Mouse (Mus musculus) hindbrain, embryonic 13.5 days (tissue): Measurements from ENCODE around the gene Sh3rf1. TPM values are rescaled to one million over a fixed set of nuclear protein-coding genes. Genes with fewer than 3 reads are reported as not detected.
A peak's percentile ranks its signal among the peaks of the same experiment; 100 is the strongest.

ENCODE experiments used
- ATAC-seq: fragments of 200-750 bp; cut with Nextera tagmentation; 2 replicates; pipeline ENCODE4 v1.8.0; 2017; ENCODE audit warnings: moderate TSS enrichment; ENCODE audit not compliant: low FRiP score
- H3K27ac ChIP-seq: fragments of 300-500 bp; sonication (generic); 2 replicates; pipeline ENCODE4 v1.5.1; 2015; ENCODE audit warnings: inconsistent platforms, mild to moderate bottlenecking, moderate library complexity
- H3K27me3 ChIP-seq: fragments of 300-500 bp; sonication (generic); 2 replicates; pipeline ENCODE4 v1.6.1; 2015; ENCODE audit warnings: mild to moderate bottlenecking, inconsistent platforms
- H3K36me3 ChIP-seq: fragments of 300-500 bp; sonication (generic); 2 replicates; pipeline ENCODE4 v1.6.1; 2015; ENCODE audit warnings: mild to moderate bottlenecking, inconsistent platforms
- H3K4me1 ChIP-seq: fragments of 300-500 bp; sonication (generic); replicated peaks from 2 replicates; pipeline ENCODE4 v1.6.1; 2015; ENCODE audit warnings: inconsistent platforms
- H3K4me2 ChIP-seq: fragments of 300-500 bp; sonication (generic); 2 replicates; pipeline ENCODE4 v1.6.1; 2015; ENCODE audit warnings: inconsistent platforms, mild to moderate bottlenecking, moderate library complexity
- H3K4me3 ChIP-seq: fragments of 300-500 bp; sonication (generic); 2 replicates; pipeline ENCODE4 v1.5.1; 2015; ENCODE audit warnings: mild to moderate bottlenecking, inconsistent platforms
- H3K9ac ChIP-seq: fragments of 300-500 bp; sonication (generic); 2 replicates; pipeline ENCODE4 v1.6.1; 2015; ENCODE audit warnings: mild to moderate bottlenecking, inconsistent platforms
- H3K9me3 ChIP-seq: fragments of 300-500 bp; sonication (generic); 2 replicates; pipeline ENCODE4 v1.6.1; 2016; ENCODE audit warnings: inconsistent platforms
- WGBS: fragments of 180-500 bp; shearing (Covaris S2); methylation state at CpG from one replicate; pipeline ENCODE4 v1.1.7; 2015; 5-methylcytosine and 5-hydroxymethylcytosine counted together
- polyA plus RNA-seq: library from polyadenylated mRNA; unstranded; fragments of >200 nt; fragmentation: Nextera tagmentation; extraction: Ambion mirVana; gene quantifications from 2 replicates; pipeline ENCODE4 v1.2.1, GENCODE M21; 2015

Gene Sh3rf1
- polyA plus RNA-seq, 1 experiment from 2014 or later: 30.5 TPM

GRCm38 (mm10) chr8:61244157-61244556, 20.5 kb downstream of the Sh3rf1 start:
- H3K4me3 ChIP-seq: no peak overlapping the region
- peaks cover 27% of the 10 kb centered on the region for H3K4me1 ChIP-seq
- WGBS: 90% methylated on average over 7 of the region's 7 CpGs
- H3K9ac ChIP-seq: no peak overlapping the region
- ATAC-seq: no peak
- no peaks in the 10 kb centered on the region for H3K36me3 ChIP-seq
- no peaks in the 10 kb centered on the region for H3K9me3 ChIP-seq
- no peaks in the 10 kb centered on the region for H3K27me3 ChIP-seq
- H3K4me2 ChIP-seq: no peak overlapping the region
- no peak overlapping the region for H3K27ac ChIP-seq

GRCm38 (mm10) chr8:61247270-61248025, 23.8 kb downstream of the Sh3rf1 start:
- peak; percentile 30; the same call in 1 of the 2 replicates for ATAC-seq
- no peak overlapping the region for H3K9ac ChIP-seq
- H3K36me3 ChIP-seq: peaks cover 5% of the 10 kb centered on the region; the same call in 1 of the 2 replicates
- H3K27me3 ChIP-seq: no peaks in the 10 kb centered on the region
- peak overlapping the region; percentile 58; the same call in 1 of the 2 replicates for H3K27ac ChIP-seq
- H3K9me3 ChIP-seq: peaks cover 6% of the 10 kb centered on the region; the same call in 1 of the 2 replicates
- WGBS: 51% methylated on average over 13 of the region's 13 CpGs
- H3K4me3 ChIP-seq: no peak overlapping the region
- peaks cover 10% of the 10 kb centered on the region for H3K4me1 ChIP-seq
- no peak overlapping the region for H3K4me2 ChIP-seq

- Histone ChIP-seq H3K4me3 (no peak overlapping the region), H3K9me3 (peaks cover 6% of the 10 kb centered on the region; the same call in 1 of the 2 replicates), H3K9ac (no peak overlapping the region), H3K4me1 (peaks cover 12% of the 10 kb centered on the region), H3K27me3 (no peaks in the 10 kb centered on the region), H3K4me2 (no peak overlapping the region), H3K36me3 (peaks cover 5% of the 10 kb centered on the region; the same call in 1 of the 2 replicates), H3K27ac (no peak overlapping the region)
- 95% methylated on average over 4 of the region's 4 CpGs for WGBS
- ATAC-seq: no peak
Observed at GRCm38 (mm10) chr8:61249511-61249910, 25.8 kb downstream of the Sh3rf1 start.

- H3K4me2 ChIP-seq: no peak overlapping the region
- H3K9me3 ChIP-seq: peaks cover 6% of the 10 kb centered on the region; the same call in 1 of the 2 replicates
- no peak overlapping the region for H3K27ac ChIP-seq
- ATAC-seq: no peak
- 78% methylated on average over 5 of the region's 5 CpGs for WGBS
- peaks cover 18% of the 10 kb centered on the region for H3K4me1 ChIP-seq
- no peak overlapping the region for H3K4me3 ChIP-seq
- H3K36me3 ChIP-seq: peaks cover 5% of the 10 kb centered on the region; the same call in 1 of the 2 replicates
- H3K9ac ChIP-seq: no peak overlapping the region
- no peaks in the 10 kb centered on the region for H3K27me3 ChIP-seq
Observed at GRCm38 (mm10) chr8:61254196-61254595, 30.5 kb downstream of the Sh3rf1 start.

- no peak overlapping the region for H3K4me3 ChIP-seq
- H3K4me2 ChIP-seq: no peak overlapping the region
- ATAC-seq: no peak
- H3K9ac ChIP-seq: no peak overlapping the region
- H3K27me3 ChIP-seq: no peaks in the 10 kb centered on the region
- WGBS: 83% methylated on average over 9 of the region's 9 CpGs
- peaks cover 52% of the 10 kb centered on the region for H3K4me1 ChIP-seq
- no peaks in the 10 kb centered on the region for H3K36me3 ChIP-seq
- H3K27ac ChIP-seq: 0 out of 2 replicates have a peak overlapping the region, but pooled peaks have one; percentile 4
- H3K9me3 ChIP-seq: no peaks in the 10 kb centered on the region
Observed at GRCm38 (mm10) chr8:61258828-61259227, 35.2 kb downstream of the Sh3rf1 start.

- no peaks in the 10 kb centered on the region for H3K36me3 ChIP-seq
- 81% methylated on average over 7 of the region's 7 CpGs for WGBS
- ATAC-seq: no peak
- no peak overlapping the region for H3K4me2 ChIP-seq
- peaks cover 51% of the 10 kb centered on the region for H3K4me1 ChIP-seq
- H3K27me3 ChIP-seq: no peaks in the 10 kb centered on the region
- no peaks in the 10 kb centered on the region for H3K9me3 ChIP-seq
- H3K9ac ChIP-seq: no peak overlapping the region
- no peak overlapping the region for H3K4me3 ChIP-seq
- H3K27ac ChIP-seq: 0 out of 2 replicates have a peak overlapping the region, but pooled peaks have one; percentile 20
Observed at GRCm38 (mm10) chr8:61259526-61259925, 35.9 kb downstream of the Sh3rf1 start.

- Histone ChIP-seq H3K9ac (no peak overlapping the region), H3K36me3 (no peaks in the 10 kb centered on the region), H3K27ac (peak overlapping the region; percentile 20), H3K4me2 (no peak overlapping the region), H3K9me3 (no peaks in the 10 kb centered on the region), H3K4me1 (peaks cover 49% of the 10 kb centered on the region), H3K27me3 (no peaks in the 10 kb centered on the region), H3K4me3 (no peak overlapping the region)
- ATAC-seq: no peak
- 72% methylated on average over 7 of the region's 7 CpGs for WGBS
Observed at GRCm38 (mm10) chr8:61260530-61260929, 36.9 kb downstream of the Sh3rf1 start.

GRCm38 (mm10) chr8:61261374-61261773, 37.7 kb downstream of the Sh3rf1 start:
- 54% methylated on average over 4 of the region's 4 CpGs for WGBS
- H3K27me3 ChIP-seq: no peaks in the 10 kb centered on the region
- H3K9ac ChIP-seq: no peak overlapping the region
- no peaks in the 10 kb centered on the region for H3K36me3 ChIP-seq
- H3K4me2 ChIP-seq: peak overlapping the region; percentile 17; the same call in 1 of the 2 replicates
- H3K4me3 ChIP-seq: no peak overlapping the region
- peak; percentile 14; the same call in 1 of the 2 replicates for ATAC-seq
- H3K4me1 ChIP-seq: peaks cover 43% of the 10 kb centered on the region
- peak overlapping the region; percentile 66; the same call in 1 of the 2 replicates for H3K27ac ChIP-seq
- H3K9me3 ChIP-seq: no peaks in the 10 kb centered on the region

- H3K27ac ChIP-seq: no peak overlapping the region
- no peaks in the 10 kb centered on the region for H3K36me3 ChIP-seq
- H3K4me1 ChIP-seq: peaks cover 45% of the 10 kb centered on the region
- H3K9me3 ChIP-seq: no peaks in the 10 kb centered on the region
- 98% methylated on average over 4 of the region's 4 CpGs for WGBS
- no peak overlapping the region for H3K9ac ChIP-seq
- no peak overlapping the region for H3K4me3 ChIP-seq
- H3K4me2 ChIP-seq: no peak overlapping the region
- ATAC-seq: no peak
- no peaks in the 10 kb centered on the region for H3K27me3 ChIP-seq
Observed at GRCm38 (mm10) chr8:61263691-61264090, 40.0 kb downstream of the Sh3rf1 start.

GRCm38 (mm10) chr8:61264881-61265280, 41.2 kb downstream of the Sh3rf1 start:
- Histone ChIP-seq H3K4me3 (no peak overlapping the region), H3K4me1 (peaks cover 41% of the 10 kb centered on the region), H3K9me3 (no peaks in the 10 kb centered on the region), H3K36me3 (no peaks in the 10 kb centered on the region), H3K27ac (peak overlapping the region; percentile 40; the same call in 1 of the 2 replicates), H3K4me2 (no peak overlapping the region), H3K9ac (no peak overlapping the region), H3K27me3 (no peaks in the 10 kb centered on the region)
- ATAC-seq: no peak
- WGBS: 80% methylated on average over 7 of the region's 7 CpGs

GRCm38 (mm10) chr8:61265390-61265789, 41.7 kb downstream of the Sh3rf1 start:
- Histone ChIP-seq H3K4me3 (no peak overlapping the region), H3K36me3 (no peaks in the 10 kb centered on the region), H3K9ac (no peak overlapping the region), H3K27ac (peak overlapping the region; percentile 40; the same call in 1 of the 2 replicates), H3K9me3 (no peaks in the 10 kb centered on the region), H3K27me3 (no peaks in the 10 kb centered on the region), H3K4me1 (peaks cover 41% of the 10 kb centered on the region), H3K4me2 (no peak overlapping the region)
- WGBS: 73% methylated on average over 5 of the region's 5 CpGs
- no peak for ATAC-seq

GRCm38 (mm10) chr8:61267061-61267460, 43.4 kb downstream of the Sh3rf1 start:
- Histone ChIP-seq H3K27ac (no peak overlapping the region), H3K4me3 (no peak overlapping the region), H3K36me3 (no peaks in the 10 kb centered on the region), H3K9ac (no peak overlapping the region), H3K4me2 (no peak overlapping the region), H3K27me3 (no peaks in the 10 kb centered on the region), H3K9me3 (no peaks in the 10 kb centered on the region), H3K4me1 (peaks cover 29% of the 10 kb centered on the region)
- WGBS: 98% methylated on average over 1 of the region's 1 CpGs
- ATAC-seq: no peak

GRCm38 (mm10) chr8:61267692-61268091, 44.0 kb downstream of the Sh3rf1 start:
- H3K4me2 ChIP-seq: no peak overlapping the region
- no peaks in the 10 kb centered on the region for H3K9me3 ChIP-seq
- WGBS: 79% methylated on average over 8 of the region's 8 CpGs
- no peaks in the 10 kb centered on the region for H3K36me3 ChIP-seq
- H3K4me3 ChIP-seq: no peak overlapping the region
- no peak for ATAC-seq
- no peak overlapping the region for H3K27ac ChIP-seq
- H3K27me3 ChIP-seq: no peaks in the 10 kb centered on the region
- H3K9ac ChIP-seq: no peak overlapping the region
- peaks cover 23% of the 10 kb centered on the region for H3K4me1 ChIP-seq
